Comparison of ENCODE assay signal across 8 mouse cellular contexts in the genomic region with DNA sequence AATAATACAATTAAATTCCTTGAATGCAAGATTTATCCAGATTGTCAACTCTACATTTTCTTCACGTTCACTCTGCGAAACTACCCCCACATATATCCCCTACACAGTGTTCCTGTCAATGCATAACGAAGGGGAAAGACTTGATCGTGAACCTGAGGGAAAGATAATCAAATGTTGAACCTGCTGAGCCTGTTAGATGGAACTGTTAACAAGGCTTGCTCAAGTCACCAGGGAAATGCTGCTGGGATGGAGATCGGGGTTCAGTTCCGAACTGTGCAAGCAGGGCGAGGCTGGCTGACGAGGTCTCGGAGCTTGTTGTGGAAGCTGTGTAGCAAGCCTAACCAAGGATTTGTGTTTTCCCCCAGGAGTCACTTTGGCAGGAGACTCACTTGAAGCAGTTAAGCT.
A peak's percentile ranks its signal among the peaks of the same experiment; 100 is the strongest.
DNase-seq lines count a peak whose midpoint lies in the region; ATAC-seq lines count a peak whose summit lies in the region.

No protein-coding gene starts in this region.

- no peak for ATAC-seq in monocyte, adult 5-6 weeks (replicated peaks; ENCODE audit: insufficient number of reproducible peaks, low FRiP score, low TSS enrichment, poor library complexity, severe bottlenecking)

- DNase-seq in cerebellum, postnatal 14 days, result peak; percentile 41 to 67
- no peak for DNase-seq in cerebellum, adult 9-10 months
- DNase-seq in right cerebral cortex, postnatal 10 days (ENCODE audit: low spot score in 2 of 2), result peak; percentile 25 to 40
- DNase-seq in right cerebral cortex, adult 18-20 months, result no peak
- DNase-seq in left cerebral cortex, postnatal 36 days (ENCODE audit: low spot score in 2 of 2), result peak; percentile 3 to 18
- no peak for DNase-seq in spleen, adult 12 weeks (ENCODE audit: low spot score)
- no peak for DNase-seq in thymus, postnatal 14 days

- intact Hi-C loops in left cerebral cortex, postnatal 36 days (cut with DNase I), result no loop called here

Comparison
In these comparisons a context has a peak if more than half of its experiments do, and no peak if none do; other contexts are left out.
1. DNase-seq: peak in cerebellum, postnatal 14 days (2 of 2), right cerebral cortex, postnatal 10 days (2 of 2) and left cerebral cortex, postnatal 36 days (2 of 2); none in cerebellum, adult 9-10 months (single experiment), right cerebral cortex, adult 18-20 months (single experiment), spleen, adult 12 weeks (single experiment) and thymus, postnatal 14 days (single experiment).